Mouse (Mus musculus): ENCODE measurements around the gene Dnajb3.

DNA sequence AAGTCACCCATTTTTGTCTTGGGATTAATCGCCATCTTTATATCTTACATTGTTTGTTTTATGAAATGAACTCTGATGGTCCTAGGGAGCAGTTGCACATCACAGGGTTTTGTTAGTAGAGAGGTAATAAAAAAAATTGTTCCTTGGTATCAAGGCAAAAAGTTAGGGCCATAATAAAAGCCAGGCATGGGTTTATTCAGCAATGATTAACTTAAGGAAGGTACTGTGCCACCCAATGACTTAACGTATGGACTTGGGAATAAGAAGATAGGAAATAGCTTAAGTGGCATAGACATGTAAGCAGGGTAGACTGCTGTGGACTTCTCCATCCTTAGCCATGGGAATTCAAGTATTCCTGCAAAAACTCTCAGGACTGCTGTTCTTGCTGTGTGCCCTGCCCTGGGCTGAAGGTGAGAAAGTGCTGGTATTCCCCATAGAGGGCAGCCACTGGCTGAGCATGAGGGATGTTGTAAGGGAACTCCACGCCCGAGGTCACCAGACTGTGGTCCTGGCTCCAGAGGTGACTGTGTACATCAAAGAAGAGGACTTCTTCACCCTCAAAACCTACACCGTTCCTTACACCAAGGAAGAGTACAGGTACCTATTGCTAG, 19.2 kb downstream of the Dnajb3 start:
- TF ChIP-seq POLR2A (IDR thresholded peaks at IDR 0.05; ENCODE audit: extremely low read depth, insufficient read depth, low read length): no peak
- TF ChIP-seq CTCF (IDR thresholded peaks at IDR 0.05; ENCODE audit: low read depth, low read length): no peak
